Mouse (Mus musculus) limb, embryonic 13.5 days (tissue): Measurements from ENCODE around the gene Cux1. TPM values are rescaled to one million over a fixed set of nuclear protein-coding genes. Genes with fewer than 3 reads are reported as not detected.
A peak's percentile ranks its signal among the peaks of the same experiment; 100 is the strongest.

Experiments used
- ATAC-seq: fragments of 200-750 bp; cut with Nextera tagmentation; 2 replicates; pipeline ENCODE4 v1.8.0; 2017; ENCODE audit warnings: low read depth, moderate number of reproducible peaks, moderate TSS enrichment; ENCODE audit not compliant: low FRiP score
- H3K27ac ChIP-seq: fragments of 300-500 bp; sonication (generic); 2 replicates; pipeline ENCODE4 v1.5.1; 2015; ENCODE audit warnings: inconsistent platforms, mild to moderate bottlenecking, moderate library complexity
- H3K27me3 ChIP-seq: fragments of 300-500 bp; sonication (generic); 2 replicates; pipeline ENCODE4 v1.6.1; 2015; ENCODE audit warnings: mild to moderate bottlenecking, inconsistent platforms
- H3K36me3 ChIP-seq: fragments of 300-500 bp; sonication (generic); 2 replicates; pipeline ENCODE4 v1.6.1; 2015; ENCODE audit warnings: inconsistent platforms, mild to moderate bottlenecking, moderate library complexity
- H3K4me1 ChIP-seq: fragments of 300-500 bp; sonication (generic); 2 replicates; pipeline ENCODE4 v1.6.1; 2015; ENCODE audit warnings: inconsistent platforms
- H3K4me2 ChIP-seq: fragments of 300-500 bp; sonication (generic); replicated peaks from 2 replicates; pipeline ENCODE4 v1.6.1; 2015; ENCODE audit warnings: inconsistent platforms, mild to moderate bottlenecking, moderate library complexity
- H3K4me3 ChIP-seq: fragments of 300-500 bp; sonication (generic); 2 replicates; pipeline ENCODE4 v1.5.1; 2015; ENCODE audit warnings: moderate library complexity, mild to moderate bottlenecking, inconsistent platforms
- H3K9ac ChIP-seq: fragments of 300-500 bp; sonication (generic); 2 replicates; pipeline ENCODE4 v1.6.1; 2015; ENCODE audit warnings: mild to moderate bottlenecking, inconsistent platforms
- H3K9me3 ChIP-seq: fragments of 300-500 bp; sonication (generic); 2 replicates; pipeline ENCODE4 v1.6.1; 2016; ENCODE audit warnings: inconsistent platforms
- WGBS: fragments of 180-500 bp; shearing (Covaris S2); methylation state at CpG from one replicate; pipeline ENCODE4 v1.1.7; 2015; 5-methylcytosine and 5-hydroxymethylcytosine counted together
- polyA plus RNA-seq: library from polyadenylated mRNA; unstranded; fragments of >200 nt; fragmentation: Nextera tagmentation; extraction: Ambion mirVana; gene quantifications from 2 replicates; pipeline ENCODE4 v1.2.1, GENCODE M21; 2015

Gene Cux1
- polyA plus RNA-seq, 1 experiment from 2014 or later = 83.7 TPM

- WGBS = 21% methylated on average over 5 of the region's 5 CpGs
- Histone ChIP-seq H3K9me3 (no peaks in the 10 kb centered on the region), H3K4me3 (no peak overlapping the region), H3K9ac (no peak overlapping the region), H3K27me3 (peaks cover 8% of the 10 kb centered on the region), H3K36me3 (peaks cover 6% of the 10 kb centered on the region; the same call in 1 of the 2 replicates), H3K4me1 (peaks cover 34% of the 10 kb centered on the region), H3K4me2 (no peak overlapping the region), H3K27ac (no peak overlapping the region)
- peak; percentile 57; the same call in 1 of the 2 replicates for ATAC-seq
Observed at GRCm38 (mm10) chr5:136489450-136489849, 77.8 kb downstream of the Cux1 start.

GRCm38 (mm10) chr5:136488721-136489120 is 78.6 kb downstream of the Cux1 start:
- H3K9ac ChIP-seq = no peak overlapping the region
- H3K4me1 ChIP-seq = peaks cover 34% of the 10 kb centered on the region
- peaks cover 2% of the 10 kb centered on the region for H3K27me3 ChIP-seq
- no peak overlapping the region for H3K4me3 ChIP-seq
- WGBS = 71% methylated on average over 3 of the region's 3 CpGs
- no peaks in the 10 kb centered on the region for H3K9me3 ChIP-seq
- no peak for ATAC-seq
- no peak overlapping the region for H3K27ac ChIP-seq
- peaks cover 10% of the 10 kb centered on the region; the same call in 1 of the 2 replicates for H3K36me3 ChIP-seq
- H3K4me2 ChIP-seq = no peak overlapping the region

- H3K27ac ChIP-seq = no peak overlapping the region
- no peak for ATAC-seq
- no peaks in the 10 kb centered on the region for H3K9me3 ChIP-seq
- no peak overlapping the region for H3K9ac ChIP-seq
- H3K27me3 ChIP-seq = no peaks in the 10 kb centered on the region; the same call in none of the 2 replicates
- 87% methylated on average over 1 of the region's 1 CpGs for WGBS
- no peak overlapping the region for H3K4me3 ChIP-seq
- peaks cover 13% of the 10 kb centered on the region; the same call in 1 of the 2 replicates for H3K36me3 ChIP-seq
- H3K4me2 ChIP-seq = no peak overlapping the region
- peaks cover 34% of the 10 kb centered on the region for H3K4me1 ChIP-seq
Observed at GRCm38 (mm10) chr5:136488223-136488622, 79.1 kb downstream of the Cux1 start.

GRCm38 (mm10) chr5:136487397-136488093 is 79.7 kb downstream of the Cux1 start:
- no peak overlapping the region for H3K9ac ChIP-seq
- H3K27me3 ChIP-seq = no peaks in the 10 kb centered on the region; the same call in none of the 2 replicates
- no peak overlapping the region for H3K27ac ChIP-seq
- H3K36me3 ChIP-seq = peaks cover 18% of the 10 kb centered on the region; the same call in 1 of the 2 replicates
- H3K4me1 ChIP-seq = peaks cover 33% of the 10 kb centered on the region
- 80% methylated on average over 11 of the region's 11 CpGs for WGBS
- no peak overlapping the region for H3K4me2 ChIP-seq
- H3K9me3 ChIP-seq = no peaks in the 10 kb centered on the region
- no peak for ATAC-seq
- no peak overlapping the region for H3K4me3 ChIP-seq

- 89% methylated on average over 3 of the region's 3 CpGs for WGBS
- H3K27ac ChIP-seq = no peak overlapping the region
- ATAC-seq = no peak
- no peak overlapping the region for H3K4me3 ChIP-seq
- H3K4me2 ChIP-seq = no peak overlapping the region
- peaks cover 35% of the 10 kb centered on the region for H3K4me1 ChIP-seq
- H3K27me3 ChIP-seq = no peaks in the 10 kb centered on the region; the same call in none of the 2 replicates
- peaks cover 23% of the 10 kb centered on the region; the same call in 1 of the 2 replicates for H3K36me3 ChIP-seq
- H3K9me3 ChIP-seq = no peaks in the 10 kb centered on the region
- H3K9ac ChIP-seq = no peak overlapping the region
Observed at GRCm38 (mm10) chr5:136486401-136486800, 80.9 kb downstream of the Cux1 start.

GRCm38 (mm10) chr5:136485397-136485796 is 81.9 kb downstream of the Cux1 start:
- H3K4me1 ChIP-seq = peaks cover 34% of the 10 kb centered on the region
- 95% methylated on average over 6 of the region's 6 CpGs for WGBS
- no peak overlapping the region for H3K27ac ChIP-seq
- no peaks in the 10 kb centered on the region for H3K9me3 ChIP-seq
- no peak overlapping the region for H3K4me2 ChIP-seq
- H3K9ac ChIP-seq = no peak overlapping the region
- H3K36me3 ChIP-seq = peaks cover 25% of the 10 kb centered on the region; the same call in 1 of the 2 replicates
- H3K4me3 ChIP-seq = no peak overlapping the region
- H3K27me3 ChIP-seq = no peaks in the 10 kb centered on the region; the same call in none of the 2 replicates
- ATAC-seq = no peak

- no peak for ATAC-seq
- no peaks in the 10 kb centered on the region; the same call in 1 of the 2 replicates for H3K27me3 ChIP-seq
- no peak overlapping the region for H3K27ac ChIP-seq
- H3K4me1 ChIP-seq = 0 out of 2 replicates have a peak, but pooled peaks cover 10% of the 10 kb centered on the region
- H3K9me3 ChIP-seq = no peaks in the 10 kb centered on the region
- H3K4me2 ChIP-seq = no peak overlapping the region
- H3K36me3 ChIP-seq = peaks cover 25% of the 10 kb centered on the region; the same call in 1 of the 2 replicates
- H3K9ac ChIP-seq = no peak overlapping the region
- WGBS = 89% methylated on average over 1 of the region's 1 CpGs
- H3K4me3 ChIP-seq = no peak overlapping the region
Observed at GRCm38 (mm10) chr5:136482434-136482833, 84.9 kb downstream of the Cux1 start.

- Histone ChIP-seq H3K4me1 (peaks cover 5% of the 10 kb centered on the region), H3K4me2 (no peak overlapping the region), H3K27me3 (peaks cover 7% of the 10 kb centered on the region; the same call in 1 of the 2 replicates), H3K9ac (no peak overlapping the region), H3K9me3 (no peaks in the 10 kb centered on the region), H3K36me3 (peaks cover 25% of the 10 kb centered on the region; the same call in 1 of the 2 replicates), H3K4me3 (no peak overlapping the region), H3K27ac (no peak overlapping the region)
- ATAC-seq = no peak
- WGBS = 92% methylated on average over 7 of the region's 7 CpGs
Observed at GRCm38 (mm10) chr5:136480541-136480940, 86.7 kb downstream of the Cux1 start.

GRCm38 (mm10) chr5:136479801-136480200 is 87.5 kb downstream of the Cux1 start:
- 78% methylated on average over 4 of the region's 4 CpGs for WGBS
- H3K36me3 ChIP-seq = peaks cover 23% of the 10 kb centered on the region; the same call in 1 of the 2 replicates
- H3K27ac ChIP-seq = no peak overlapping the region
- no peak overlapping the region for H3K4me2 ChIP-seq
- no peak overlapping the region for H3K4me3 ChIP-seq
- peaks cover 10% of the 10 kb centered on the region for H3K4me1 ChIP-seq
- no peak overlapping the region for H3K9ac ChIP-seq
- ATAC-seq = no peak
- H3K27me3 ChIP-seq = peaks cover 7% of the 10 kb centered on the region; the same call in 1 of the 2 replicates
- no peaks in the 10 kb centered on the region for H3K9me3 ChIP-seq

GRCm38 (mm10) chr5:136479024-136479763 is 88.1 kb downstream of the Cux1 start:
- Histone ChIP-seq H3K4me3 (no peak overlapping the region), H3K4me2 (no peak overlapping the region), H3K9me3 (no peaks in the 10 kb centered on the region), H3K27ac (no peak overlapping the region), H3K27me3 (peaks cover 7% of the 10 kb centered on the region; the same call in 1 of the 2 replicates), H3K9ac (no peak overlapping the region), H3K36me3 (peaks cover 17% of the 10 kb centered on the region; the same call in 1 of the 2 replicates), H3K4me1 (peaks cover 16% of the 10 kb centered on the region)
- ATAC-seq = no peak
- 86% methylated on average over 6 of the region's 6 CpGs for WGBS

GRCm38 (mm10) chr5:136476272-136476671 is 91.0 kb downstream of the Cux1 start:
- no peak overlapping the region for H3K4me3 ChIP-seq
- WGBS = 84% methylated on average over 3 of the region's 3 CpGs
- peaks cover 7% of the 10 kb centered on the region; the same call in 1 of the 2 replicates for H3K27me3 ChIP-seq
- ATAC-seq = no peak
- peaks cover 36% of the 10 kb centered on the region for H3K4me1 ChIP-seq
- H3K4me2 ChIP-seq = no peak overlapping the region
- no peak overlapping the region for H3K27ac ChIP-seq
- 0 out of 2 replicates have a peak, but pooled peaks cover 3% of the 10 kb centered on the region for H3K36me3 ChIP-seq
- no peaks in the 10 kb centered on the region for H3K9me3 ChIP-seq
- no peak overlapping the region for H3K9ac ChIP-seq

GRCm38 (mm10) chr5:136475161-136475560 is 92.1 kb downstream of the Cux1 start:
- Histone ChIP-seq H3K9ac (no peak overlapping the region), H3K27me3 (peaks cover 7% of the 10 kb centered on the region; the same call in 1 of the 2 replicates), H3K4me3 (no peak overlapping the region), H3K36me3 (no peaks in the 10 kb centered on the region), H3K9me3 (no peaks in the 10 kb centered on the region), H3K4me2 (no peak overlapping the region), H3K27ac (no peak overlapping the region), H3K4me1 (peaks cover 40% of the 10 kb centered on the region)
- ATAC-seq = no peak
- 75% methylated on average over 1 of the region's 1 CpGs for whole genome bisulfite sequencing
